ENCODE assay signal across 7 mouse cellular contexts in the genomic region with DNA sequence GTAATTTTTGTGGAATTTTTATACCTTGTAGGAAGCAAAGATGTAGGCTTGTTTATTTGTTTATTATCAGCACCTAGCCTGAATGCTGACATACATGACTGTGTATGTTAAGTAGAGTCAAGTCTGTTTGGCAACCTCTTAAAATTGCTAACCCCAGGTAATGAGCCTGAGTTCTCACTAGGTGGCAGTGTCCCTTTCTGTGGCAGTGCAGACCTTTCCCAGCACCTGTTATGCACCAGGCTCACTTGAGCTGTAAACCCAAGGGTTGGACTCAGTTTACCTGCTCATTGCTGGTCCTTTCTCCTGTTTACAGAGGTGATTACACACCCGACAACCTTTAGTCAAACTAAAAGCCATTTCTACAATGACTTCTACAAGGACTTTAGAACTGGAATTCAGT. TPM values are rescaled to one million over a fixed set of nuclear protein-coding genes. Genes with fewer than 3 reads are reported as not detected.
DNase-seq lines count a peak whose midpoint lies in the region; ATAC-seq lines count a peak whose summit lies in the region.

No protein-coding gene starts in this region.

- H3K9me3 ChIP-seq in neural tube, embryonic 14.5 days (ENCODE audit: control insufficient read depth, low read length), result no peaks in the 10 kb centered on the region
- no peaks in the 10 kb centered on the region for H3K9me3 ChIP-seq in neural tube, embryonic 15.5 days (replicated peaks)
- no peaks in the 10 kb centered on the region for H3K9me3 ChIP-seq in hindbrain, embryonic 16.5 days (ENCODE audit: control insufficient read depth, low read length)

- H3K4me1 ChIP-seq in neural tube, embryonic 14.5 days (ENCODE audit: control insufficient read depth, insufficient read depth, low read length), result no peaks in the 10 kb centered on the region
- no peaks in the 10 kb centered on the region for H3K4me1 ChIP-seq in neural tube, embryonic 15.5 days
- peaks cover 4% of the 10 kb centered on the region for H3K4me1 ChIP-seq in hindbrain, embryonic 16.5 days (ENCODE audit: control insufficient read depth, insufficient read depth, low read depth, low read length)

- ATAC-seq in neural tube, embryonic 14.5 days (ENCODE audit: low read depth), result peak; percentile 56; the same call in 1 of the 2 replicates
- no peak for ATAC-seq in neural tube, embryonic 15.5 days (ENCODE audit: low FRiP score)
- ATAC-seq in common myeloid progenitor, adult 5-6 weeks (replicated peaks; ENCODE audit: low read depth, poor library complexity, severe bottlenecking), result peak; percentile 86
- peak; percentile 34; the same call in 1 of the 2 replicates for ATAC-seq in hindbrain, embryonic 16.5 days

- no peak overlapping the region for H3K9ac ChIP-seq in neural tube, embryonic 14.5 days (replicated peaks; ENCODE audit: low read depth, low read length)
- H3K9ac ChIP-seq in neural tube, embryonic 15.5 days (replicated peaks), result no peak overlapping the region
- H3K9ac ChIP-seq in hindbrain, embryonic 16.5 days (ENCODE audit: low read depth, low read length), result no peak overlapping the region

- no peak overlapping the region for H3K4me2 ChIP-seq in neural tube, embryonic 14.5 days (ENCODE audit: low read depth, low read length)
- no peak overlapping the region for H3K4me2 ChIP-seq in neural tube, embryonic 15.5 days
- no peak overlapping the region for H3K4me2 ChIP-seq in hindbrain, embryonic 16.5 days (ENCODE audit: low read length)

- H3K36me3 ChIP-seq in neural tube, embryonic 14.5 days (ENCODE audit: control insufficient read depth, insufficient read depth, low read length), result 0 out of 2 replicates have a peak, but pooled peaks cover 4% of the 10 kb centered on the region
- H3K36me3 ChIP-seq in neural tube, embryonic 15.5 days, result peaks cover 8% of the 10 kb centered on the region; the same call in 1 of the 2 replicates
- peaks cover 4% of the 10 kb centered on the region; the same call in 1 of the 2 replicates for H3K36me3 ChIP-seq in hindbrain, embryonic 16.5 days (ENCODE audit: control insufficient read depth, insufficient read depth, low read length)

- peak; percentile 64 for DNase-seq in R1 (ENCODE audit: low read depth, low spot score)
- DNase-seq in lung, adult 18-20 months, result peak; percentile 30 to 33
- peak; percentile 13 for DNase-seq in retina, postnatal 7 days (ENCODE audit: low read depth, low spot score)

- 59% methylated on average over 1 of the region's 1 CpGs for WGBS in neural tube, embryonic 14.5 days
- WGBS in neural tube, embryonic 15.5 days, result 58% methylated on average over 1 of the region's 1 CpGs
- WGBS in hindbrain, embryonic 16.5 days, result 39% methylated on average over 1 of the region's 1 CpGs

- H3K27me3 ChIP-seq in neural tube, embryonic 14.5 days (ENCODE audit: control insufficient read depth, insufficient read depth, low read length), result no peaks in the 10 kb centered on the region
- no peaks in the 10 kb centered on the region for H3K27me3 ChIP-seq in neural tube, embryonic 15.5 days (replicated peaks)
- no peaks in the 10 kb centered on the region for H3K27me3 ChIP-seq in hindbrain, embryonic 16.5 days (replicated peaks; ENCODE audit: control insufficient read depth, insufficient read depth, low read length)

- H3K27ac ChIP-seq in neural tube, embryonic 14.5 days (ENCODE audit: low read depth, low read length), result no peak overlapping the region
- no peak overlapping the region for H3K27ac ChIP-seq in neural tube, embryonic 15.5 days (replicated peaks)
- no peak overlapping the region for H3K27ac ChIP-seq in hindbrain, embryonic 16.5 days (ENCODE audit: low read depth, low read length)

- no peak overlapping the region for H3K4me3 ChIP-seq in neural tube, embryonic 14.5 days (ENCODE audit: low read depth, low read length)
- H3K4me3 ChIP-seq in neural tube, embryonic 15.5 days (replicated peaks), result no peak overlapping the region
- H3K4me3 ChIP-seq in hindbrain, embryonic 16.5 days (ENCODE audit: low read length), result no peak overlapping the region

RNA-seq across cellular contexts. Expression of gene Ahi1, which starts 40.3 kb away (rescaled TPM):
- polyA plus RNA-seq in neural tube, embryonic 14.5 days (2014; fragmentation: Nextera tagmentation; extraction: Ambion mirVana), result 130 and 150 TPM in 2 replicates
- 98.5 and 115 TPM in 2 replicates for polyA plus RNA-seq in neural tube, embryonic 15.5 days (2015; fragmentation: Nextera tagmentation; extraction: Ambion mirVana)
- total RNA-seq in common myeloid progenitor, adult 5-6 weeks (2017), result 10.6 and 11.3 TPM in 2 replicates
- polyA plus RNA-seq in hindbrain, embryonic 16.5 days (2015; fragmentation: Nextera tagmentation; extraction: Ambion mirVana), result 122 and 123 TPM in 2 replicates

Comparison
In these comparisons a context has a peak if more than half of its experiments do, and no peak if none do; other contexts are left out.
1. DNase-seq: peak in every context shown above with its lines; median percentile 64 in R1; 32 in lung, adult 18-20 months; 13 in retina, postnatal 7 days.